Comparison of ENCODE assay signal across 16 mouse cellular contexts in genomic region chr10:20380798-20381197, GRCm38 (mm10). TPM values are rescaled to one million over a fixed set of nuclear protein-coding genes. Genes with fewer than 3 reads are reported as not detected.
DNase-seq lines count a peak whose midpoint lies in the region; ATAC-seq and TF ChIP-seq lines count a peak whose summit lies in the region.
"Had no signal": no experiment of that assay in that cellular context is flagged by ENCODE, and none has a peak within 500 bp of the region (broad histone marks: within the 10 kb centered on the region; RNA-seq: fewer than 3 reads in every experiment).

No protein-coding gene starts in this region.

- H3K4me2 ChIP-seq in forebrain, embryonic 14.5 days (ENCODE audit: low read length) = no peak overlapping the region
- no peak overlapping the region for H3K4me2 ChIP-seq in forebrain, embryonic 11.5 days (ENCODE audit: low read depth, low read length, severe bottlenecking)
- no peak overlapping the region for H3K4me2 ChIP-seq in kidney, embryonic 15.5 days
- H3K4me2 ChIP-seq: embryonic facial prominence, embryonic 15.5 days; heart, embryonic 13.5 days; hindbrain, embryonic 15.5 days; liver, embryonic 13.5 days; midbrain, embryonic 12.5 days had no signal

- no peaks in the 10 kb centered on the region for H3K36me3 ChIP-seq in forebrain, embryonic 14.5 days (ENCODE audit: control insufficient read depth, insufficient read depth, low read length)
- H3K36me3 ChIP-seq in forebrain, embryonic 11.5 days (ENCODE audit: control insufficient read depth, insufficient read depth, low read length) = no peaks in the 10 kb centered on the region
- H3K36me3 ChIP-seq in kidney, embryonic 15.5 days = no peaks in the 10 kb centered on the region
- H3K36me3 ChIP-seq: embryonic facial prominence, embryonic 15.5 days; G1E; heart, embryonic 13.5 days; hindbrain, embryonic 15.5 days; liver, embryonic 13.5 days; midbrain, embryonic 12.5 days had no signal

- peak; percentile 77 for ATAC-seq in forebrain, embryonic 14.5 days
- no peak for ATAC-seq in forebrain, embryonic 11.5 days (replicated peaks; ENCODE audit: low FRiP score)
- no peak for ATAC-seq in kidney, embryonic 15.5 days (replicated peaks; ENCODE audit: low FRiP score)

- no peak overlapping the region for H3K4me3 ChIP-seq in forebrain, embryonic 14.5 days (ENCODE audit: low read depth, low read length)
- no peak overlapping the region for H3K4me3 ChIP-seq in forebrain, embryonic 11.5 days (ENCODE audit: low read depth, low read length)
- no peak overlapping the region for H3K4me3 ChIP-seq in layer of hippocampus, adult 2 months
- H3K4me3 ChIP-seq in kidney, embryonic 15.5 days (replicated peaks) = no peak overlapping the region
- H3K4me3 ChIP-seq: embryonic facial prominence, embryonic 15.5 days; heart, embryonic 13.5 days; hindbrain, embryonic 15.5 days; liver, embryonic 13.5 days; midbrain, embryonic 12.5 days had no signal

- WGBS in forebrain, embryonic 14.5 days = 78% methylated on average over 3 of the region's 3 CpGs
- WGBS in forebrain, embryonic 11.5 days = 80% methylated on average over 3 of the region's 3 CpGs
- WGBS in kidney, embryonic 15.5 days = 85% methylated on average over 3 of the region's 3 CpGs

- H3K27me3 ChIP-seq in forebrain, embryonic 14.5 days (replicated peaks; ENCODE audit: control insufficient read depth, insufficient read depth, low read length) = no peaks in the 10 kb centered on the region
- H3K27me3 ChIP-seq in forebrain, embryonic 11.5 days (ENCODE audit: control insufficient read depth, insufficient read depth, low read length) = no peaks in the 10 kb centered on the region
- H3K27me3 ChIP-seq in kidney, embryonic 15.5 days = no peaks in the 10 kb centered on the region
- H3K27me3 ChIP-seq: embryonic facial prominence, embryonic 15.5 days; heart, embryonic 13.5 days; hindbrain, embryonic 15.5 days; liver, embryonic 13.5 days; midbrain, embryonic 12.5 days had no signal

- 0 out of 2 replicates have a peak overlapping the region, but pooled peaks have one; percentile 9 for H3K27ac ChIP-seq in forebrain, embryonic 14.5 days (ENCODE audit: low read depth, low read length)
- H3K27ac ChIP-seq in forebrain, embryonic 11.5 days (ENCODE audit: low read depth, low read length) = no peak overlapping the region
- H3K27ac ChIP-seq in layer of hippocampus, adult 2 months = peak overlapping the region; percentile 82
- H3K27ac ChIP-seq in kidney, embryonic 15.5 days = no peak overlapping the region
- H3K27ac ChIP-seq: embryonic facial prominence, embryonic 15.5 days; heart, embryonic 13.5 days; hindbrain, embryonic 15.5 days; liver, embryonic 13.5 days; midbrain, embryonic 12.5 days had no signal

- no peaks in the 10 kb centered on the region for H3K9me3 ChIP-seq in forebrain, embryonic 14.5 days (replicated peaks; ENCODE audit: control insufficient read depth, low read length)
- H3K9me3 ChIP-seq in forebrain, embryonic 11.5 days (ENCODE audit: control insufficient read depth, low read length) = no peaks in the 10 kb centered on the region
- no peaks in the 10 kb centered on the region for H3K9me3 ChIP-seq in kidney, embryonic 15.5 days (replicated peaks)
- H3K9me3 ChIP-seq: embryonic facial prominence, embryonic 15.5 days; G1E; heart, embryonic 13.5 days; hindbrain, embryonic 15.5 days; liver, embryonic 13.5 days; midbrain, embryonic 12.5 days had no signal

- peak; percentile 73 for DNase-seq in forebrain, embryonic 14.5 days (ENCODE audit: low spot score)
- DNase-seq in forebrain, embryonic 11.5 days (ENCODE audit: low spot score) = no peak
- DNase-seq in cerebellum, postnatal 14 days = peak; percentile 26 to 41
- DNase-seq in layer of hippocampus, adult 2 months (ENCODE audit: low spot score in 2 of 2) = peak; percentile 85 to 89
- peak; percentile 60 for DNase-seq in right cerebral cortex, postnatal 25 days
- no peak for DNase-seq in urinary bladder, postnatal 36 days (ENCODE audit: low spot score in 2 of 2)
- DNase-seq: adrenal gland, postnatal 36 days; gastrocnemius, postnatal 36 days; liver, embryonic 13.5 days; lung, postnatal 14 days had no signal

- 0 out of 2 replicates have a peak, but pooled peaks cover 8% of the 10 kb centered on the region for H3K4me1 ChIP-seq in forebrain, embryonic 14.5 days (ENCODE audit: control insufficient read depth, insufficient read depth, low read length)
- H3K4me1 ChIP-seq in forebrain, embryonic 11.5 days (replicated peaks; ENCODE audit: control insufficient read depth, insufficient read depth, low read length) = no peaks in the 10 kb centered on the region
- no peaks in the 10 kb centered on the region for H3K4me1 ChIP-seq in kidney, embryonic 15.5 days
- H3K4me1 ChIP-seq: embryonic facial prominence, embryonic 15.5 days; liver, embryonic 13.5 days had no signal

- no peak overlapping the region for H3K9ac ChIP-seq in forebrain, embryonic 14.5 days (ENCODE audit: low read length)
- no peak overlapping the region for H3K9ac ChIP-seq in forebrain, embryonic 11.5 days (ENCODE audit: low read length)
- H3K9ac ChIP-seq in kidney, embryonic 15.5 days = no peak overlapping the region
- H3K9ac ChIP-seq: embryonic facial prominence, embryonic 15.5 days; heart, embryonic 13.5 days; hindbrain, embryonic 15.5 days; liver, embryonic 13.5 days; midbrain, embryonic 12.5 days had no signal

- no peak for TF ChIP-seq CTCF in layer of hippocampus, adult 2 months (conservative IDR thresholded peaks at IDR 0.05)

RNA-seq across cellular contexts. Expression of gene Mtfr2, which starts 33.2 kb away (rescaled TPM):
- 0.80 and 1.1 TPM in 2 replicates for polyA plus RNA-seq in forebrain, embryonic 14.5 days (2014; fragmentation: Nextera tagmentation; extraction: Ambion mirVana)
- polyA plus RNA-seq in forebrain, embryonic 11.5 days (2014; fragmentation: Nextera tagmentation; extraction: Ambion mirVana) = 2.6 and 3.0 TPM in 2 replicates
- total RNA-seq in layer of hippocampus, adult 2 months (2021) = under 1 TPM; 0.49 to 0.67 TPM
- 2.4 and 2.7 TPM in 2 replicates for polyA plus RNA-seq in kidney, embryonic 15.5 days (2015; fragmentation: Nextera tagmentation; extraction: Ambion mirVana)

Comparison
In these comparisons a context has a peak if more than half of its experiments do, and no peak if none do; other contexts are left out.
1. DNase-seq: peak in forebrain, embryonic 14.5 days (single experiment), cerebellum, postnatal 14 days (2 of 2), layer of hippocampus, adult 2 months (2 of 2) and right cerebral cortex, postnatal 25 days (single experiment); none in forebrain, embryonic 11.5 days (single experiment) and urinary bladder, postnatal 36 days (0 of 2).
2. H3K27ac ChIP-seq: peak in forebrain, embryonic 14.5 days (single experiment) and layer of hippocampus, adult 2 months (single experiment); none in forebrain, embryonic 11.5 days (single experiment) and kidney, embryonic 15.5 days (single experiment).